Mouse (Mus musculus) C2C12 (cell line): Measurements from ENCODE around the gene Ophn1.

Experiments
- CTCF ChIP-seq: IDR thresholded peaks from one replicate; pipeline ENCODE4 v1.5.1; 2011; ENCODE audit not compliant: control insufficient read depth, insufficient read depth, insufficient read length
- FOSL1 ChIP-seq: IDR thresholded peaks from one replicate; pipeline ENCODE4 v1.8.0; 2011; ENCODE audit warnings: mild to moderate bottlenecking, low read length; ENCODE audit not compliant: poor library complexity, insufficient read depth, severe bottlenecking
- MAX ChIP-seq: IDR thresholded peaks from one replicate; pipeline ENCODE4 v1.6.1; 2011; ENCODE audit warnings: mild to moderate bottlenecking, control low read depth

- TF ChIP-seq FOSL1, result no peak
- no peak for TF ChIP-seq MAX
- no peak for TF ChIP-seq CTCF
Measured at GRCm38 (mm10) chrX:98898307-98898706, 7.5 kb upstream of the Ophn1 start.
